Mouse (Mus musculus) midbrain, embryonic 10.5 days (tissue): Measurements from ENCODE around the gene Caln1. TPM values are rescaled to one million over a fixed set of nuclear protein-coding genes. Genes with fewer than 3 reads are reported as not detected.

Experiments
- DNase-seq: peaks from one replicate; pipeline ENCODE4 v3.0.0-alpha.2; 2017; ENCODE audit warnings: low spot score
- H3K27ac ChIP-seq: fragments of 300-500 bp; sonication (generic); replicated peaks from 2 replicates; pipeline ENCODE4 v1.5.1; 2016; ENCODE audit warnings: mild to moderate bottlenecking
- H3K27me3 ChIP-seq: fragments of 300-500 bp; sonication (generic); 2 replicates; pipeline ENCODE4 v1.6.1; 2016; ENCODE audit warnings: low read depth, mild to moderate bottlenecking; ENCODE audit not compliant: poor library complexity, severe bottlenecking
- H3K36me3 ChIP-seq: fragments of 300-500 bp; sonication (generic); 2 replicates; pipeline ENCODE4 v1.6.1; 2016; ENCODE audit warnings: mild to moderate bottlenecking, moderate library complexity
- H3K4me1 ChIP-seq: fragments of 300-500 bp; sonication (generic); 2 replicates; pipeline ENCODE4 v1.6.1; 2016
- H3K4me3 ChIP-seq: fragments of 300-500 bp; sonication (generic); 2 replicates; pipeline ENCODE4 v1.5.1; 2016; ENCODE audit warnings: mild to moderate bottlenecking, moderate library complexity
- H3K9me3 ChIP-seq: fragments of 300-500 bp; sonication (generic); replicated peaks from 2 replicates; pipeline ENCODE4 v1.6.1; 2016; ENCODE audit warnings: mild to moderate bottlenecking
- WGBS: fragments of 180-500 bp; shearing (Covaris S2); methylation state at CpG from one replicate; pipeline ENCODE4 v1.1.7; 2016; 5-methylcytosine and 5-hydroxymethylcytosine counted together
- polyA plus RNA-seq: library from polyadenylated mRNA; unstranded; fragments of >200 nt; fragmentation: Nextera tagmentation; extraction: Ambion mirVana; gene quantifications from 2 replicates; pipeline ENCODE4 v1.2.1, GENCODE M21; 2016

The Caln1 gene
- 0.33 and 0.45 TPM in 2 replicates for polyA plus RNA-seq

GRCm38 (mm10) chr5:130369237-130369636, at the start of gene Caln1:
TSS of gene Caln1 (plus strand) at chr5:130369455.
- H3K27me3 ChIP-seq: no peaks in the 10 kb centered on the region
- no peak within 1 kb of the TSS for H3K27ac ChIP-seq
- H3K9me3 ChIP-seq: no peaks in the 10 kb centered on the region
- no peak for DNase-seq
- H3K4me1 ChIP-seq: no peaks in the 10 kb centered on the region
- H3K36me3 ChIP-seq: no peaks in the 10 kb centered on the region
- WGBS: 95% methylated on average over 11 of the region's 11 CpGs
- no peak within 1 kb of the TSS for H3K4me3 ChIP-seq

- WGBS: 92% methylated on average over 5 of the region's 5 CpGs
- no peak for DNase-seq
- peaks cover 5% of the 10 kb centered on the region for H3K9me3 ChIP-seq
- no peak overlapping the region for H3K4me3 ChIP-seq
- H3K27me3 ChIP-seq: no peaks in the 10 kb centered on the region
- peaks cover 36% of the 10 kb centered on the region for H3K36me3 ChIP-seq
- H3K27ac ChIP-seq: no peak overlapping the region
- H3K4me1 ChIP-seq: no peaks in the 10 kb centered on the region
These were observed 49.5 kb upstream of the Caln1 start for GRCm38 (mm10) chr5:130319783-130320182.

GRCm38 (mm10) chr5:130320485-130320884, 48.8 kb upstream of the Caln1 start:
- Histone ChIP-seq H3K9me3 (peaks cover 5% of the 10 kb centered on the region), H3K27me3 (no peaks in the 10 kb centered on the region), H3K36me3 (peaks cover 43% of the 10 kb centered on the region), H3K4me1 (no peaks in the 10 kb centered on the region), H3K4me3 (no peak overlapping the region), H3K27ac (no peak overlapping the region)
- 85% methylated on average over 3 of the region's 3 CpGs for WGBS
- no peak for DNase-seq

- Histone ChIP-seq H3K27me3 (no peaks in the 10 kb centered on the region), H3K36me3 (peaks cover 49% of the 10 kb centered on the region), H3K9me3 (peaks cover 5% of the 10 kb centered on the region), H3K27ac (no peak overlapping the region), H3K4me3 (no peak overlapping the region), H3K4me1 (no peaks in the 10 kb centered on the region)
- DNase-seq: no peak
- WGBS: 96% methylated on average over 8 of the region's 8 CpGs
These were observed 43.8 kb upstream of the Caln1 start for GRCm38 (mm10) chr5:130325486-130325885.

- Histone ChIP-seq H3K4me1 (no peaks in the 10 kb centered on the region), H3K36me3 (peaks cover 49% of the 10 kb centered on the region), H3K4me3 (no peak overlapping the region), H3K27ac (no peak overlapping the region), H3K27me3 (no peaks in the 10 kb centered on the region), H3K9me3 (peaks cover 5% of the 10 kb centered on the region)
- 77% methylated on average over 6 of the region's 6 CpGs for WGBS
- no peak for DNase-seq
These were observed 41.5 kb upstream of the Caln1 start for GRCm38 (mm10) chr5:130327615-130328263.

GRCm38 (mm10) chr5:130328366-130328765, 40.9 kb upstream of the Caln1 start:
- WGBS: 87% methylated on average over 9 of the region's 9 CpGs
- peaks cover 49% of the 10 kb centered on the region for H3K36me3 ChIP-seq
- no peak overlapping the region for H3K4me3 ChIP-seq
- peaks cover 5% of the 10 kb centered on the region for H3K9me3 ChIP-seq
- no peak for DNase-seq
- no peaks in the 10 kb centered on the region for H3K27me3 ChIP-seq
- no peak overlapping the region for H3K27ac ChIP-seq
- no peaks in the 10 kb centered on the region for H3K4me1 ChIP-seq

GRCm38 (mm10) chr5:130329889-130330288, 39.4 kb upstream of the Caln1 start:
- no peak for DNase-seq
- Histone ChIP-seq H3K27me3 (no peaks in the 10 kb centered on the region), H3K27ac (no peak overlapping the region), H3K4me3 (no peak overlapping the region), H3K4me1 (no peaks in the 10 kb centered on the region), H3K9me3 (no peaks in the 10 kb centered on the region), H3K36me3 (peaks cover 47% of the 10 kb centered on the region)
- 80% methylated on average over 2 of the region's 2 CpGs for WGBS

GRCm38 (mm10) chr5:130330801-130331200, 38.5 kb upstream of the Caln1 start:
- DNase-seq: no peak
- Histone ChIP-seq H3K4me3 (no peak overlapping the region), H3K9me3 (no peaks in the 10 kb centered on the region), H3K27me3 (no peaks in the 10 kb centered on the region), H3K27ac (no peak overlapping the region), H3K4me1 (no peaks in the 10 kb centered on the region), H3K36me3 (peaks cover 47% of the 10 kb centered on the region)
- WGBS: 95% methylated on average over 4 of the region's 4 CpGs

GRCm38 (mm10) chr5:130331206-130331605, 38.0 kb upstream of the Caln1 start:
- Histone ChIP-seq H3K27ac (no peak overlapping the region), H3K4me3 (no peak overlapping the region), H3K27me3 (no peaks in the 10 kb centered on the region), H3K36me3 (peaks cover 47% of the 10 kb centered on the region), H3K9me3 (no peaks in the 10 kb centered on the region), H3K4me1 (no peaks in the 10 kb centered on the region)
- WGBS: 90% methylated on average over 4 of the region's 4 CpGs
- no peak for DNase-seq

- H3K36me3 ChIP-seq: peaks cover 55% of the 10 kb centered on the region
These were observed 35.7 kb upstream of the Caln1 start for GRCm38 (mm10) chr5:130333566-130333965.

GRCm38 (mm10) chr5:130333971-130334370, 35.3 kb upstream of the Caln1 start:
- Histone ChIP-seq H3K4me3 (no peak overlapping the region), H3K36me3 (peaks cover 54% of the 10 kb centered on the region), H3K9me3 (no peaks in the 10 kb centered on the region), H3K27me3 (no peaks in the 10 kb centered on the region), H3K27ac (no peak overlapping the region), H3K4me1 (no peaks in the 10 kb centered on the region)
- DNase-seq: no peak
- 96% methylated on average over 11 of the region's 11 CpGs for WGBS

More at GRCm38 (mm10) chr5:130333566-130333965, 35.7 kb upstream of the Caln1 start:
- Histone ChIP-seq H3K4me1 (no peaks in the 10 kb centered on the region), H3K4me3 (no peak overlapping the region), H3K9me3 (no peaks in the 10 kb centered on the region), H3K27me3 (no peaks in the 10 kb centered on the region), H3K27ac (no peak overlapping the region)
- 93% methylated on average over 7 of the region's 7 CpGs for WGBS
- no peak for DNase-seq

GRCm38 (mm10) chr5:130335462-130335861, 33.8 kb upstream of the Caln1 start:
- Histone ChIP-seq H3K36me3 (peaks cover 52% of the 10 kb centered on the region), H3K4me1 (no peaks in the 10 kb centered on the region), H3K27ac (no peak overlapping the region), H3K4me3 (no peak overlapping the region), H3K27me3 (no peaks in the 10 kb centered on the region), H3K9me3 (no peaks in the 10 kb centered on the region)
- 96% methylated on average over 4 of the region's 4 CpGs for WGBS
- DNase-seq: no peak

- H3K9me3 ChIP-seq: no peaks in the 10 kb centered on the region; the same call in 1 of the 2 replicates
- no peaks in the 10 kb centered on the region for H3K27me3 ChIP-seq
- no peaks in the 10 kb centered on the region for H3K4me1 ChIP-seq
- peaks cover 75% of the 10 kb centered on the region for H3K36me3 ChIP-seq
- DNase-seq: no peak
- H3K4me3 ChIP-seq: no peak overlapping the region
- WGBS: 93% methylated on average over 15 of the region's 15 CpGs
- H3K27ac ChIP-seq: no peak overlapping the region
These were observed 28.6 kb upstream of the Caln1 start for GRCm38 (mm10) chr5:130340656-130341055.
